Mouse (Mus musculus) central nervous system, embryonic 11.5 days (tissue): ENCODE results near the gene Stk32c. TPM values are rescaled to one million over a fixed set of nuclear protein-coding genes. Genes with fewer than 3 reads are reported as not detected.

Experiments used
- polyA plus RNA-seq: library from polyadenylated mRNA; depleted of rRNA; stranded (reverse); fragments of >200 nt; gene quantifications from 2 replicates; pipeline ENCODE4 v1.2.3, GENCODE M21; 2012; rRNA removed

Stk32c gene
- 5.9 and 6.3 TPM in 2 replicates for polyA plus RNA-seq

DNA sequence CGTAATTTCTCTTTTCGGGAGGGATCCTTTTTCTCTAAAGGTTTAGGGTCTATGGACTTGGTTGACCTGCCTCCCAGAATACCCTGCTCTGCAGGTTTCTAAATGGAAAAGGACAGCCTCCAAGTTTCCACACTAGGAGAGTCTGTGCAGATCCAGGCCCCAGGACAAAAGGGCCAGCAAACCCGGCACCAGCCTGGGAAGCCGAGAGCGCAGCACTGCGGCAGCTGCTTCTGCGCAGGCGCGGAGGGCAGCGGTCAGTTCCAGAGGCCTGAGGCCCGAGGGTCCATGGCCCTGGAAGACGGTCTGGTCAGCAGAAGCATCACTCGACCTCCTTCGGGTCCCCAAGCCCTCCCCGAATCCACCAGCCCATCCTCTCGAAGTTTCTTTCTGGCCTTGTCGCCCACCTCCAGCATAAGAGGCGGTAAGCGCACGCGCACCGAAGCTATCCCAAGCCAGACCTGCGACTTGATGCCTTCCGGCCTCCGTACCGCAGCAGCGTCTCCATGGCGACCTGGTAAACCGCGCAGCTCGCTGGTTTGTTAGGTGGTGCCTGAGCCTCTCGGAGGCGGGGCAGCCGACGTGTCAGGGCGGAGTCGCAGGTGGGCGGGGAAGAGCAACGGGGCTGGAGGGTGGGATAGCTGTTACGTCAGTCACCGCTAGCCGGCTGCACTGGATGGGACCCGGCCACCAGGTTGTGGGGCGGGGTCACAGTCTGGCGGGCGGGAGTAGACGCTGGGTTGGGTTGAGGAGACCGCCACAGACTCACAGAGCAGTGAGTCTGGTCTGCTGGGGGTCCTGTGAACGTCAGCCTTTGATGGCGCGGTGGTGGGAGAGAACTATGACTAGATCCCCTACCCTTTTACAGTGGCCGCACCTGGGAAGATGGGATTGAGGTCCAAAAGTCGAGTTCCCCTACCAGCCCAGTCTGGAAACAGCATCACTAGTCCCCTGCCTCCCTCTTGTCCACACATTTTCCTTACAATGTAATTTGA, at the start of gene Stk32c, which contains the start of gene Lrrc27:
Gene Stk32c (minus strand): TSS at position 554 of the 992 bp plus-strand sequence.
Gene Lrrc27 (plus strand): TSS at position 235 of the 992 bp plus-strand sequence.

DNA sequence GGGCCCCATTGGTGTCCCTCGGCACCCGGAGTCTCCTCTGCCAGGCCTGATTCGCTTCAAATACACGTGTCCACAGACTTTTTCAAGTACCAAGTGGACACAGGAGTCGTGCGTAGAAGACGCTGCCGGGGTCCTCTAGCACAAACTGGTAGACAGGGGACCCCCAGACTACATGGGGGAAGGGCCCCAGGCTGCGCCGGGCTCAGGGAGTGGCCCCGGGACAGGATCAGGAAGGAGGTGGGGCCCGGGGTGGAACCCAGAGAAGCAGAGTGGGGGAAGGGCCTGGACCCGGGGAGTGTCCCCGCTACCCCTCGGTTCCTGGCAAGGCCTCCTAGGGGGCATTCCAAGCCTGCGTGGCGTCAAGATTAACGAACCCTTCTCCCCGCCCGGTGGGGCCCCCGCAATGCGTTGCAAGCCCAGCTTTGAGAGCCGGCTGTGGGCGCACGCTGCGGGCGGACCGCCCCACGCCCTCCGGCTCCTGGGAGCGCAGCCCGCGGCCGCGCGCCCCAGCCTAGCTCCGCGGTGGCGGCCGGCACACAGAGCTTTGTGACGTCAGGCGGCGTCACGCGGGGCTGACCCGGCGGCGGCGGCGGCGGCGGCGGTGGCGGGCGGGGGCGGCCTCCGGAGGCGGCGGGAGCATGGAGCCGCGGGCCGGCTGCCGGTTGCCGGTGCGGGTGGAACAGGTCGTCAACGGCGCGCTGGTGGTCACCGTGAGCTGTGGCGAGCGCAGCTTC, 34.9 kb upstream of the Stk32c start, which contains the start of gene Pwwp2b:
Gene Pwwp2b (plus strand): TSS at position 602 of the 734 bp plus-strand sequence.

DNA sequence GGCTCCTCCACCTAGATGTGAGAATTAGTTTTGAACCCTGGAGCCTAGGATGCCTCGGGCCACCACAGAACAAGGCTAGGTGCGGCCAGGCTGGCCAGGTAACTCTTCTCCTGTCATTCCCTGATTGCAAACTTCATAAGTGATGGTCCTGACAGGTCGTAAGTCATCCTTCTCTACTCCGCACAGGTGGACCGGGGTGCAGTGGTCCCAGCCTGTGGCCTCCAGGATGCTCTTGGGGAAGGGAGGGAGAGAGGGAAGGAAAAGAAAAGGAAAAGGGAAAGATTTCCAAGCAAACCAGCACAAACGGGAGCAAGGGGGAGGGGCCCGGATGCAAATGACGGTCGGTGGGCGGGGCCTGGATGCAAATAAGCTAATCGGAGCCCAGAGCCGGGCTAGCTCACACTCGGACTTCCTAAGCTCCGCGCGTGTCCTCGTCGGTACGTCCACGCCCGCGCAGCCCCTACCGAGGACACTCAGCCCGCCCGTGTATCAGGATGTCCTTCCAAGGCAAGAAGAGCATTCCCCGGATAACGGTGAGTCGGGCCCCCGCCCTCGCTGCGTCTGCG, 127.4 kb downstream of the Stk32c start, which contains the start of gene Dpysl4:
Gene Dpysl4 (plus strand): TSS at position 373 of the 566 bp plus-strand sequence.

Other genes starting within 250 kb of the Stk32c start
- 119 and 129 TPM in 2 replicates for gene Dpysl4, start 127.3 kb downstream of the Stk32c start, polyA plus RNA-seq
- gene Lrrc27, start 319 bp downstream of the Stk32c start, polyA plus RNA-seq = 5.1 and 6.8 TPM in 2 replicates
- gene Pwwp2b, start 35.2 kb upstream of the Stk32c start, polyA plus RNA-seq = 2.1 and 3.2 TPM in 2 replicates
- 11.4 and 16.0 TPM in 2 replicates for gene Inpp5a, start 175.8 kb upstream of the Stk32c start, polyA plus RNA-seq